Mouse (Mus musculus): ENCODE measurements at regions not wholly inside any gene's neighbourhood (a gene's known extent, or its start where the extent isn't known, plus 50 kb on each side); places are given as distances from the start of the nearest gene placed in this dataset. TPM values are rescaled to one million over a fixed set of nuclear protein-coding genes. Genes with fewer than 3 reads are reported as not detected.

- no peak for ATAC-seq (ENCODE audit: insufficient read depth, low FRiP score, low TSS enrichment)
- Histone ChIP-seq H3K4me3 (ENCODE audit: low read depth, low read length) (no peak overlapping the region), H3K27ac (ENCODE audit: low read depth, low read length) (no peak overlapping the region), H3K4me1 (ENCODE audit: control insufficient read depth, insufficient read depth, low read length) (no peaks in the 10 kb centered on the region), H3K9ac (ENCODE audit: low read length) (no peak overlapping the region), H3K36me3 (ENCODE audit: control insufficient read depth, insufficient read depth, low read length) (no peaks in the 10 kb centered on the region), H3K9me3 (ENCODE audit: control insufficient read depth, low read length) (no peaks in the 10 kb centered on the region), H3K4me2 (ENCODE audit: low read depth) (no peak overlapping the region), H3K27me3 (ENCODE audit: control insufficient read depth, insufficient read depth, low read length) (no peaks in the 10 kb centered on the region)
- 11% methylated on average over 1 of the region's 1 CpGs for whole genome bisulfite sequencing
- no peak for DNase-seq (ENCODE audit: low spot score)
These were observed 524.7 kb downstream of the Slco4c1 start for GRCm38 (mm10) chr1:96347231-96347630.

DNA sequence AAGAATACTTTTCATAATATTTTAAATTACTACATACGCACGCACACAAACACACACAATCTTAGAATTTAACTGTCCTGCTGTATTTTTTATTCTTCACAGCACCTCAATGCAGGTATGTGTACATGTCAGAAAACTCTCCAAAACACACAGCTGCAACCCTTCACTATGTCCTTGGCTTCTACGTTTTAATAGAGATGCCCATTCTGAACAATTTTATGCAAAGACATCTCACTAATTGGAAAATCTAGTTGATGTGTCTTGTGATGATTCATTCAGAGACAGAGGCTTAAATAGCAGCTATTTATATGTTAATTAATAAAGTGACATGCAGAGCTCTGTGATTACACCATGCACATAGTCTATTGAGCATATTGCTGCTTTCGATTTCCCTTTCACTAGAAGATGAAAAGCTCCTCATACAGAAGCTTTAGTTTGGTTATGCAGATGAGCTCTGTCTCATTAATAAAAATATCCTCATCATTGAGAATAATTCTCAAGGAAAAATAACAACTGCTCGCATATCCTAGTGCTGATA is 525.4 kb downstream of the Slco4c1 start:
- ATAC-seq (ENCODE audit: insufficient read depth, low FRiP score, low TSS enrichment) (no peak), DNase-seq (ENCODE audit: low spot score) (no peak)
- no peak overlapping the region for H3K4me2 ChIP-seq (ENCODE audit: low read depth)
- no peaks in the 10 kb centered on the region for H3K9me3 ChIP-seq (ENCODE audit: control insufficient read depth, low read length)
- H3K4me1 ChIP-seq (ENCODE audit: control insufficient read depth, insufficient read depth, low read length): no peaks in the 10 kb centered on the region
- 82% methylated on average over 5 of the region's 5 CpGs for WGBS
- H3K9ac ChIP-seq (ENCODE audit: low read length): no peak overlapping the region
- H3K27ac ChIP-seq (ENCODE audit: low read depth, low read length): no peak overlapping the region
- H3K4me3 ChIP-seq (ENCODE audit: low read depth, low read length): no peak overlapping the region
- no peaks in the 10 kb centered on the region for H3K36me3 ChIP-seq (ENCODE audit: control insufficient read depth, insufficient read depth, low read length)
- H3K27me3 ChIP-seq (ENCODE audit: control insufficient read depth, insufficient read depth, low read length): no peaks in the 10 kb centered on the region

DNA sequence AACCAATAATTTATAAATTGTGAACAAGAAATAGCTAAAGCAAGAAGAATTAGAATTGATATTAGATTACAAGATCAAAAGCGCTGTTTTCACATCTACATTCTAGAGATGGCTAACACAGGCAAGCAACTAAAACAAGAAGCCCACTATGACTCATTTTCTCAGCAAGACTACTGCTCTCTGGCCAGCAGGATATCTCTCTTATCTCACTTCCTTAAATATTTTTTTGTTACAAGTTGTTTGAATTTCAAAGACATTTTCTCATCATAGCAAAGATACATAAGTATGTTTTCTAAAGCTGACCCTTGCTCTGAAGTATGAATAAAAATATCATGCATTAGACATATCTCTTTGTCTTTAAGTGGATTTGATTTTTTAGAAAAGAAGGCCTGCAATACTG is 556.2 kb downstream of the Slco4c1 start:
- no peaks in the 10 kb centered on the region for H3K36me3 ChIP-seq (ENCODE audit: control insufficient read depth, insufficient read depth, low read length)
- H3K4me1 ChIP-seq (ENCODE audit: control insufficient read depth, insufficient read depth, low read length): no peaks in the 10 kb centered on the region
- H3K4me2 ChIP-seq (ENCODE audit: low read depth): no peak overlapping the region
- H3K27ac ChIP-seq (ENCODE audit: low read depth, low read length): no peak overlapping the region
- WGBS: 88% methylated on average over 1 of the region's 1 CpGs
- ATAC-seq (ENCODE audit: insufficient read depth, low FRiP score, low TSS enrichment) (no peak), DNase-seq (ENCODE audit: low spot score) (no peak)
- H3K27me3 ChIP-seq (ENCODE audit: control insufficient read depth, insufficient read depth, low read length): no peaks in the 10 kb centered on the region
- no peak overlapping the region for H3K4me3 ChIP-seq (ENCODE audit: low read depth, low read length)
- H3K9ac ChIP-seq (ENCODE audit: low read length): no peak overlapping the region
- H3K9me3 ChIP-seq (ENCODE audit: control insufficient read depth, low read length): no peaks in the 10 kb centered on the region

DNA sequence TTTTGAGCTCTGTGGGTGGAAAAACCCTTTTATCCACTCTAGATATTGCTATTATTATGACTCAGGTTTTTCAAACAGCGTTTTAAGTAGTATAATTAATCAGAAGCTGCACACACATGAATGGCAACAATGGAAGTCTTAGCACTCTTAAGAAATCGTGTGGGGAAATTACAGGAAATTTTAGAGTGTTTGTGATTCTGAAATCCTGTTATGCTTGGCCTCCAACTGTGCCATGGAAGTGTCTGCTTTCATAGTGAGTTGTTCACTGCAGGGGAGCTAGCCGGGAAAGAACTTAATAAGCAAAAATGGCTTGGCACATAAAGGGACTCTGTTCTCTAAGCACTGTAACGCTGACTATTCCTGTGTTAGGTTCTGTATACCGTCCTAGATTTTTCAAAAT is 570.7 kb downstream of the Slco4c1 start:
- Histone ChIP-seq H3K9ac (ENCODE audit: low read length) (no peak overlapping the region), H3K4me2 (ENCODE audit: low read depth) (no peak overlapping the region), H3K27ac (ENCODE audit: low read depth, low read length) (no peak overlapping the region), H3K27me3 (ENCODE audit: control insufficient read depth, insufficient read depth, low read length) (no peaks in the 10 kb centered on the region), H3K9me3 (ENCODE audit: control insufficient read depth, low read length) (no peaks in the 10 kb centered on the region), H3K36me3 (ENCODE audit: control insufficient read depth, insufficient read depth, low read length) (no peaks in the 10 kb centered on the region), H3K4me3 (ENCODE audit: low read depth, low read length) (no peak overlapping the region), H3K4me1 (ENCODE audit: control insufficient read depth, insufficient read depth, low read length) (no peaks in the 10 kb centered on the region)
- DNase-seq (ENCODE audit: low spot score) (no peak), ATAC-seq (ENCODE audit: insufficient read depth, low FRiP score, low TSS enrichment) (no peak)
- 42% methylated on average over 5 of the region's 5 CpGs for WGBS

- Histone ChIP-seq H3K4me2 (ENCODE audit: low read depth) (no peak overlapping the region), H3K27ac (ENCODE audit: low read depth, low read length) (no peak overlapping the region), H3K4me1 (ENCODE audit: control insufficient read depth, insufficient read depth, low read length) (no peaks in the 10 kb centered on the region), H3K9ac (ENCODE audit: low read length) (no peak overlapping the region), H3K36me3 (ENCODE audit: control insufficient read depth, insufficient read depth, low read length) (no peaks in the 10 kb centered on the region), H3K9me3 (ENCODE audit: control insufficient read depth, low read length) (no peaks in the 10 kb centered on the region), H3K4me3 (ENCODE audit: low read depth, low read length) (no peak overlapping the region), H3K27me3 (ENCODE audit: control insufficient read depth, insufficient read depth, low read length) (no peaks in the 10 kb centered on the region)
- ATAC-seq (ENCODE audit: insufficient read depth, low FRiP score, low TSS enrichment): no peak
- 80% methylated on average over 1 of the region's 1 CpGs for WGBS
- no peak for DNase-seq (ENCODE audit: low spot score)
These were observed 593.9 kb downstream of the Slco4c1 start for GRCm38 (mm10) chr1:96278046-96278576.

DNA sequence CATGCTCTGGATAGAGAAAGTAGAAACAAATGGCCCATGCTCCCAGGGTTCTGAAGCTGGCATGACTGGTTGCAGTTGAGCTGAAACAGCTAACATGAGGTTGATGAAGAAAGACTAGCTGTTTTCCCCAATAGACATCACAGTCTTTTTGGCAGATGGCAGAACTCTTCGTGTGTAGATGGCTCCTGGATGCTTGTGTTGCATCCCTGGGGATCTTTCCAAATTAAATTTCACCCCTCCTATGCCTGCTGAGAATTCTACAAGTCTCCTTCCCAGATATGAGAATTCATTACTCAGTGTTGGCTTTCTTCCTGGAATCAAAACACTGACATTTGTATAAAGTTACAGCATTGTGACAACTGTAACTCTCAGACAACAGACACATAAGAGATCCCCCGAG is 595.3 kb downstream of the Slco4c1 start:
- no peaks in the 10 kb centered on the region for H3K9me3 ChIP-seq (ENCODE audit: control insufficient read depth, low read length)
- 68% methylated on average over 2 of the region's 2 CpGs for WGBS
- no peak overlapping the region for H3K4me3 ChIP-seq (ENCODE audit: low read depth, low read length)
- H3K27me3 ChIP-seq (ENCODE audit: control insufficient read depth, insufficient read depth, low read length): no peaks in the 10 kb centered on the region
- no peak for ATAC-seq (ENCODE audit: insufficient read depth, low FRiP score, low TSS enrichment)
- H3K27ac ChIP-seq (ENCODE audit: low read depth, low read length): no peak overlapping the region
- DNase-seq (ENCODE audit: low spot score): no peak
- H3K36me3 ChIP-seq (ENCODE audit: control insufficient read depth, insufficient read depth, low read length): no peaks in the 10 kb centered on the region
- no peaks in the 10 kb centered on the region for H3K4me1 ChIP-seq (ENCODE audit: control insufficient read depth, insufficient read depth, low read length)
- no peak overlapping the region for H3K9ac ChIP-seq (ENCODE audit: low read length)
- no peak overlapping the region for H3K4me2 ChIP-seq (ENCODE audit: low read depth)

Small RNA genes lying in the stretch of these regions (microRNA-seq; reads per million reads assigned to microRNA genes)
- gene Gm22917: not detected

Data from neural tube, embryonic 11.5 days (tissue).